Mouse (Mus musculus): ENCODE results near the gene Gm26620. TPM values are rescaled to one million over a fixed set of nuclear protein-coding genes. Genes with fewer than 3 reads are reported as not detected.
A peak's percentile ranks its signal among the peaks of the same experiment; 100 is the strongest.

The Gm26620 gene
- polyA plus RNA-seq (2014; fragmentation: Nextera tagmentation; extraction: Ambion mirVana) = 0.62 TPM in 1 of 2 replicates, not detected in the other

DNA sequence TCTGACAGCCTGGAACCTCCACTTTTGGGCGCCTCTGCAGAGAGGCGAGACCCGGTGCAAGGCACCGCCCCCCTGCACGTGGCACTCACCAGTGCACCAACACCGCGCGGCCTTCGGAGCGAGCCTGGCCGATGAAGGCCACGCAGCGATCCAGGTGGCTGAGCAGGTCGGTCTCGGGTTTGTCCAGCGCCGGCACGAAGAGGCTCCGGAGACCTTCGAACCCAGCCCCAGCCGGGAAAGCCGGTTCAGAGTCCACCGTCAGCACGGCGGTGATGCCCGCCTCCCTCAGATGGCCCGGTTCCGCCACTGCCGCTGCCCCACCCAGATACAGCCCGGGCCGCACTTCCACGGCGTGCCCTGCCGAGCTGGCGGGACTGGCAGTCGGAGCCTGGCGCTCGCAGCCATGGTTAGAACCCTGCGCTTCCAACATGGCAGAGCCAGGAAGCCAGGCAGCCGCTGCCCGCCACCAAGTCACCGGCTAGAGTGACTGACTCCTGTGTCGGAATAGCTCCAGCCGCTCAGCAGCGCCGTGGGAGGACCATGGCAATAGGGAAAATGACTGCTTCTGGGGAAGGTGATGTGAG lies at the start of gene Gm26620, which contains the start of gene Dusp12:
Gene Gm26620 (plus strand): TSS at position 88 of the 584 bp plus-strand sequence.
Gene Dusp12 (minus strand): TSS at position 563 of the 584 bp plus-strand sequence.
- H3K27me3 ChIP-seq (replicated peaks; ENCODE audit: control insufficient read depth, insufficient read depth, low read length) = no peaks in the 10 kb centered on the region
- H3K4me3 ChIP-seq (ENCODE audit: low read depth, low read length) = peak within 1 kb of the TSS; percentile 91
- ATAC-seq (replicated peaks; ENCODE audit: low FRiP score) = peak; percentile 91
- no peaks in the 10 kb centered on the region for H3K9me3 ChIP-seq (ENCODE audit: control insufficient read depth, low read length)
- peak; percentile 82 for DNase-seq (ENCODE audit: low spot score)
- H3K36me3 ChIP-seq (ENCODE audit: control insufficient read depth, insufficient read depth, low read length) = peaks cover 5% of the 10 kb centered on the region; the same call in 1 of the 2 replicates
- H3K9ac ChIP-seq (ENCODE audit: low read depth, low read length) = peak within 1 kb of the TSS; percentile 90
- under 1% methylated on average over 46 of the region's 46 CpGs for WGBS
- H3K27ac ChIP-seq (ENCODE audit: low read depth, low read length) = peak within 1 kb of the TSS; percentile 72
- peaks cover 9% of the 10 kb centered on the region for H3K4me1 ChIP-seq (replicated peaks; ENCODE audit: control insufficient read depth, insufficient read depth, low read length)
- peak within 1 kb of the TSS; percentile 78 for H3K4me2 ChIP-seq

DNA sequence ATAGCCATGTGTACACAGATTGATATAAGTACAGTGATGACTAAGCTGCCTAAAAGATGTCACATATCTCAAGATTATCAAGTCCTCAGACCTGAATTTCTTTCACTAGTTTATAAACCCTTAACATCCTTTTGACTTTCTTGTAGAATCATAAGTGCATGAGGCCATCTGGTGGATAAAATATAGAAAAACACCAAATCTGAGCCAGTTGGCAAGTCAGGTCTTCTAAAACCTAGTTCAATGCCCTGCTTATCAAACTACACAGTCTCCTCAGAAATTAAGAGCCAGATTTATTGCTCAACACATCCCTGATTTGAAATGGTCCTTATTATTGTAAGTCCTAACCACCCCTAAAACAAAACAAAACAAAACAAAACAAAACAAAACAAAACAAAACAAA lies 45.2 kb upstream of the Gm26620 start:
- H3K9me3 ChIP-seq (ENCODE audit: control insufficient read depth, low read length) = no peaks in the 10 kb centered on the region
- no peak overlapping the region for H3K9ac ChIP-seq (ENCODE audit: low read depth, low read length)
- peaks cover 4% of the 10 kb centered on the region; the same call in 1 of the 2 replicates for H3K36me3 ChIP-seq (ENCODE audit: control insufficient read depth, insufficient read depth, low read length)
- H3K4me2 ChIP-seq = no peak overlapping the region
- DNase-seq (ENCODE audit: low spot score) = no peak
- H3K4me1 ChIP-seq (replicated peaks; ENCODE audit: control insufficient read depth, insufficient read depth, low read length) = no peaks in the 10 kb centered on the region
- H3K27ac ChIP-seq (ENCODE audit: low read depth, low read length) = no peak overlapping the region
- ATAC-seq (replicated peaks; ENCODE audit: low FRiP score) = no peak
- no peak overlapping the region for H3K4me3 ChIP-seq (ENCODE audit: low read depth, low read length)
- no peaks in the 10 kb centered on the region for H3K27me3 ChIP-seq (replicated peaks; ENCODE audit: control insufficient read depth, insufficient read depth, low read length)

DNA sequence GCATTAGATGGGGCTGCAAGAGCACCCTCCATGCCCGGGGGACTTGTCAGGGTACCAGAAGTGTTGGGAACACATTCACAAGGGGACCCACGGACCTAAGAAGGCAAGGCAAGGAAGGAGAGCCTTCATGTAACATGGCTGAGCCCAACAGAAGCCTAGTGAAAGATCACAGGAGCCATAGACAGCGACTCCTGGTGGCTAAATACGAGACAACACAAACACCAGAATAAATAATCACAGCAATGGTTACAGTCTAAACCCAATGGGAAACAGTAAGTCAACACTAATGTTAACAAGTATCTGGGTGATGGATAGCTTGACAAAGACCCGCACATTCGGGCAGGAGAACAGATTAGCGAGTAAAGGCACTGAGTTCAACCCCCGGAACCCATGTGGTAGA lies 40.5 kb upstream of the Gm26620 start:
- Histone ChIP-seq H3K27ac (ENCODE audit: low read depth, low read length) (no peak overlapping the region), H3K4me1 (replicated peaks; ENCODE audit: control insufficient read depth, insufficient read depth, low read length) (peaks cover 13% of the 10 kb centered on the region), H3K4me3 (ENCODE audit: low read depth, low read length) (no peak overlapping the region), H3K27me3 (replicated peaks; ENCODE audit: control insufficient read depth, insufficient read depth, low read length) (no peaks in the 10 kb centered on the region), H3K4me2 (no peak overlapping the region), H3K9me3 (ENCODE audit: control insufficient read depth, low read length) (no peaks in the 10 kb centered on the region), H3K9ac (ENCODE audit: low read depth, low read length) (no peak overlapping the region), H3K36me3 (ENCODE audit: control insufficient read depth, insufficient read depth, low read length) (no peaks in the 10 kb centered on the region)
- DNase-seq (ENCODE audit: low spot score) (no peak), ATAC-seq (replicated peaks; ENCODE audit: low FRiP score) (0 out of 2 replicates have a peak, but pooled peaks have one; percentile 13)
- 62% methylated on average over 8 of the region's 8 CpGs for WGBS

DNA sequence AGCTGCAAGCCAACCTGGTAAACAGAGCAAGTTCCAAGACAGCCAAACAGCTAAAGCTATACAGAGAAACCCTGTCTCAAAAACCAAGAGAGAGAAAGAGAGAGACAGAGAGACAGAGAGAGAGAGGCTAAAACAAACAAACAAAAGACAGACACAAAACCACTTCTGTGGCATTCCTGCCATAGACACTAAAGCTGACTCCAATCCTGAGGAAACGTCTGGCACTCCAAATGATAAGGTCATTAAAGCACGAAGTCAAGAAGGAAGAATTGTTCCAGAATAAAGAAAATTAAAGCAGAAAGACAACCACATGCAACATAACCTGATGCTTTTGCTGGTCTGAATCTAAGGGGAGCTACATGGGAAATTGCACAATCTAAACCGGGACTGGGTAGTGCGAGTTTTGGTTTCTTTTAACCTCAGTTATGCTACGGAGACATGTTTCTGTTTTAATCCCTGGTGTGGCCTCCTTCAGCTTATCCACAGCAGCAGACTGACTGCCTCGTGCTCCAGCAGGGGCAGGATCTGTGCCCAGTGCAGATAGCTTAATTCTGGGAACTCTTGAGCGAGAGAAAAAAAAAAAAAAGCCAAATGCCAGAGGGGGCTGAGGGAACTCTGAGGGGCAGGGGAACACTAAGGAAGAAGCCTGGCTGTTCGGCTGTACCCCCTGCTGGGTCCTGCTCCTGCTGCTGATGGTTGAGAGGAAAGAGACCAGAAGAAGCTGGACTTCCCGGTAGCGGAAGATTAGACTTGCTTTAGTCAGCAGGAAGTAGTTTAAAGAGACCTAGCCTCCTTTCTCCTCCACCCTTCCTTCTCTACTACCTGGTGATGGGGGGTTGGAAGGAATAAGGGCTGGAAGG lies 39.2 kb upstream of the Gm26620 start:
- ATAC-seq (replicated peaks; ENCODE audit: low FRiP score) (peak; percentile 93), DNase-seq (ENCODE audit: low spot score) (peak; percentile 67)
- Histone ChIP-seq H3K9ac (ENCODE audit: low read depth, low read length) (peak overlapping the region; percentile 49), H3K9me3 (ENCODE audit: control insufficient read depth, low read length) (no peaks in the 10 kb centered on the region), H3K36me3 (ENCODE audit: control insufficient read depth, insufficient read depth, low read length) (no peaks in the 10 kb centered on the region), H3K4me3 (ENCODE audit: low read depth, low read length) (peak overlapping the region; percentile 29), H3K27ac (ENCODE audit: low read depth, low read length) (peak overlapping the region; percentile 94), H3K4me2 (peak overlapping the region; percentile 65), H3K27me3 (replicated peaks; ENCODE audit: control insufficient read depth, insufficient read depth, low read length) (no peaks in the 10 kb centered on the region), H3K4me1 (replicated peaks; ENCODE audit: control insufficient read depth, insufficient read depth, low read length) (peaks cover 22% of the 10 kb centered on the region)
- 17% methylated on average over 10 of the region's 10 CpGs for WGBS

DNA sequence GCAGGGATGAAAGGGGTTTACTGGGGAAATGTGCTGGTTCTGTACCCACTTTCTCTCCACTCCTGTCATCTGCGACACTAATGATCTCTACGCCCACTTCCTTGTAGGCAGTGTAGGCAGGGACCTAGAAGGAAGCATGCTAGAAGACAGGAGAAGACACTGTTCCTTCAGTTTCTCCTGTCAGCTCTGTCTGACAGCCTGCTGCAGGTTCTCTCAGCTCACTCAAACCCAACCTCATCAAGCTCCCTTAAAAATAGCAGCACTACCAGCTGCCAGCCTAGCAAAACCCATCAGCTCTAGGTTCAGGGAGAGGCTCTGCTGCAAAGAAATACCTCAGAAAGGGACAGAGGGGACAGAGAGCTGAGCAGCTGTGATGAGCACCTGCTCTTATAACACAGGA lies 34.9 kb upstream of the Gm26620 start:
- ATAC-seq (replicated peaks; ENCODE audit: low FRiP score) = no peak
- 92% methylated on average over 2 of the region's 2 CpGs for WGBS
- Histone ChIP-seq H3K4me1 (replicated peaks; ENCODE audit: control insufficient read depth, insufficient read depth, low read length) (peaks cover 30% of the 10 kb centered on the region), H3K27me3 (replicated peaks; ENCODE audit: control insufficient read depth, insufficient read depth, low read length) (no peaks in the 10 kb centered on the region), H3K4me3 (ENCODE audit: low read depth, low read length) (no peak overlapping the region), H3K9me3 (ENCODE audit: control insufficient read depth, low read length) (no peaks in the 10 kb centered on the region), H3K4me2 (no peak overlapping the region), H3K27ac (ENCODE audit: low read depth, low read length) (no peak overlapping the region), H3K9ac (ENCODE audit: low read depth, low read length) (0 out of 2 replicates have a peak overlapping the region, but pooled peaks have one; percentile 5), H3K36me3 (ENCODE audit: control insufficient read depth, insufficient read depth, low read length) (no peaks in the 10 kb centered on the region)
- no peak for DNase-seq (ENCODE audit: low spot score)

DNA sequence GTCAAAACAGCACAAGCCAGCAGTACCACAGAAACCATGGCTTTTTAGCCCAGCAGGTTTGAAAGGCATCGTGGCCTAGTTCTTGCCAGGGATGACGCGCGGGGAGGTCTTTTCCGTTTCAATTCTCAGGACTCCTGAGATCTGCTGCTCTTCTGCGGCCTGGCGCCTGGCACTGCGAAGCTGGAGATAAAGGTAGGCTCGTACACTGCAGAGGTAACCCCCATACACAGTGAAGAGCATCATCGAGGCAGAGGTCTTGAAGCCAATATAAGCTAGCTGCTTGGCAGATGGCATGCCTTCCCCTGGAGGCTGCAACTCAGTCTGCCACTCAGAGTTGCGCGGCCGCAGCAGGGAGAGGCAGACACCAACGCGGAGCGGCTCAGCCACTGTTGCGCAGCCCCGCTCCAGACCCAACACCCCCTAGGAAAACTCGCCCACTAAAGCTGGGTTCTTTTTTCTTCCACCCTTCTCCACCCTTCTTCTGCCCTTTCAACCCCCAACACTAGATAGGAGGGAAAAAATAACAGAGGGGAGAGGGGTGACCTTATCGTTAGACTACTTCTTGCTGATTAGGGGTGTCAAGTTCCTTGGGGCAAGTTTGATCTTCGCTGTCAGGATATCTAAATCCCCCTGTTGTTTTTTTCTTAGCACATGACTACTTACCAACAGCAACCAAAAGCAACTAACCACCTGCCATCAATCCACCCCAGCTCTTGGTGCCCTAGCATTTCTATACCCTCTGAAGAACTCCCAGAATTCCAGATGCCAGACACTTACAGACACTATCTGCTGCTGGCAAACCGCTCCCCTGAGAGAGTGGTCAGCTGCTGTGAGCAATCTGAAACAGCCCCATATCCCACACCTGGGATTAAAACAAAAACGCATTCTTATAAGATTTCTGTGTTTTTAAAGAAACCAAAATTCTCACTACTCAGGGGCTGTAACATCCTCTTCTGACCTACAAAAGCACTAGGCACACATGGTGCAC lies 33.9 kb upstream of the Gm26620 start:
- peak overlapping the region; percentile 56 for H3K27ac ChIP-seq (ENCODE audit: low read depth, low read length)
- DNase-seq (ENCODE audit: low spot score) (no peak), ATAC-seq (replicated peaks; ENCODE audit: low FRiP score) (peak; percentile 35)
- H3K36me3 ChIP-seq (ENCODE audit: control insufficient read depth, insufficient read depth, low read length) = no peaks in the 10 kb centered on the region
- WGBS = 71% methylated on average over 23 of the region's 23 CpGs
- no peaks in the 10 kb centered on the region for H3K27me3 ChIP-seq (replicated peaks; ENCODE audit: control insufficient read depth, insufficient read depth, low read length)
- H3K4me3 ChIP-seq (ENCODE audit: low read depth, low read length) = no peak overlapping the region
- peaks cover 23% of the 10 kb centered on the region for H3K4me1 ChIP-seq (replicated peaks; ENCODE audit: control insufficient read depth, insufficient read depth, low read length)
- peak overlapping the region; percentile 36 for H3K4me2 ChIP-seq
- H3K9ac ChIP-seq (ENCODE audit: low read depth, low read length) = no peak overlapping the region
- H3K9me3 ChIP-seq (ENCODE audit: control insufficient read depth, low read length) = no peaks in the 10 kb centered on the region

DNA sequence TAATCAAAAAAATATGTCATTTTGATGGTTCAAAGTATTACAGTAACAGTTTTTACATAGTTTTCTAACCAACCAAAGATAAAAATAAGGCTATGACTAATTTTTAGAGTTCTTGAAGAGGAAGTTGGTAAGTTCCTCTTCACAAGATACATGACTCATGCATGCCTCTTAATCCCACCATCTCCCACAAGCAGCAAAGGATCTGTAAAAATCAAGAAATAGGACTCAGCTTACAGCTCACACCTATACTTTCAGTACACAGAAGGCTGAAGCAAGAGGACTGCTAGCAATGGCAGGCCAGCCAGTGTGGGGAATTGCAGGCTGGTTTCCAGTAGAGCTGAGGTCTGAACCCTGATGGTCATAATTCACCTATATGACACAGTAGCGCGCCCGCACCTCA lies 31.3 kb upstream of the Gm26620 start:
- Histone ChIP-seq H3K9me3 (ENCODE audit: control insufficient read depth, low read length) (no peaks in the 10 kb centered on the region), H3K27me3 (replicated peaks; ENCODE audit: control insufficient read depth, insufficient read depth, low read length) (no peaks in the 10 kb centered on the region), H3K36me3 (ENCODE audit: control insufficient read depth, insufficient read depth, low read length) (no peaks in the 10 kb centered on the region), H3K9ac (ENCODE audit: low read depth, low read length) (no peak overlapping the region), H3K4me2 (peak overlapping the region; percentile 15; the same call in 1 of the 2 replicates), H3K4me1 (replicated peaks; ENCODE audit: control insufficient read depth, insufficient read depth, low read length) (peaks cover 27% of the 10 kb centered on the region), H3K4me3 (ENCODE audit: low read depth, low read length) (no peak overlapping the region), H3K27ac (ENCODE audit: low read depth, low read length) (0 out of 2 replicates have a peak overlapping the region, but pooled peaks have one; percentile 53)
- DNase-seq (ENCODE audit: low spot score) = no peak
- no peak for ATAC-seq (replicated peaks; ENCODE audit: low FRiP score)
- 80% methylated on average over 3 of the region's 3 CpGs for WGBS
